Mouse (Mus musculus) kidney, postnatal 4 days (tissue): ENCODE measurements around the gene Abhd16a.
A peak's percentile ranks its signal among the peaks of the same experiment; 100 is the strongest.

ENCODE experiments used
- DNase-seq, 2 experiments: peaks; one replicate each; pipeline ENCODE4 v3.0.0; 2021; ENCODE audit warnings: mixed read lengths in 2 of 2

Abhd16a gene

GRCm38 (mm10) chr17:35060071-35060470, 29.0 kb upstream of the Abhd16a start:
- DNase-seq, result peak in 1 of 2 experiments; percentile 17

GRCm38 (mm10) chr17:35060737-35061297, 28.2 kb upstream of the Abhd16a start:
- peak; percentile 64 to 74 for DNase-seq

- DNase-seq, result no peak
These were observed 27.8 kb upstream of the Abhd16a start for GRCm38 (mm10) chr17:35061299-35061698.

- DNase-seq, result no peak
These were observed 25.6 kb upstream of the Abhd16a start for GRCm38 (mm10) chr17:35063466-35063865.

- DNase-seq, result peak in 1 of 2 experiments; percentile 38
These were observed 24.6 kb upstream of the Abhd16a start for GRCm38 (mm10) chr17:35064378-35064877.

GRCm38 (mm10) chr17:35064951-35065947, 23.8 kb upstream of the Abhd16a start, which contains the start of gene Ly6g6c:
TSS of gene Ly6g6c (plus strand) at chr17:35065388.
- peak; percentile 77 to 87 for DNase-seq

- no peak for DNase-seq
These were observed 23.0 kb upstream of the Abhd16a start, which contains the start of gene Mpig6b for GRCm38 (mm10) chr17:35066084-35066483. TSS of gene Mpig6b (minus strand) at chr17:35066184.

GRCm38 (mm10) chr17:35068213-35068914, 20.7 kb upstream of the Abhd16a start:
- DNase-seq, result no peak

GRCm38 (mm10) chr17:35070556-35071229, 18.4 kb upstream of the Abhd16a start:
- DNase-seq, result no peak

- DNase-seq, result no peak
These were observed 17.6 kb upstream of the Abhd16a start for GRCm38 (mm10) chr17:35071454-35071853.

GRCm38 (mm10) chr17:35074097-35074496, 15.0 kb upstream of the Abhd16a start:
- DNase-seq, result no peak

- no peak for DNase-seq
These were observed 12.4 kb upstream of the Abhd16a start, which contains the start of gene Ly6g6e for GRCm38 (mm10) chr17:35076507-35077176. TSS of gene Ly6g6e (plus strand) at chr17:35076902.

- peak in 1 of 2 experiments; percentile 39 for DNase-seq
These were observed 11.8 kb upstream of the Abhd16a start for GRCm38 (mm10) chr17:35077285-35077684.

GRCm38 (mm10) chr17:35077786-35078233, 11.3 kb upstream of the Abhd16a start, which contains the start of gene Ly6g6d:
TSS of gene Ly6g6d (minus strand) at chr17:35078065.
- peak; percentile 76 to 86 for DNase-seq

GRCm38 (mm10) chr17:35079778-35080177, 9.3 kb upstream of the Abhd16a start:
- DNase-seq, result no peak

GRCm38 (mm10) chr17:35080248-35080647, 8.8 kb upstream of the Abhd16a start:
- no peak for DNase-seq

GRCm38 (mm10) chr17:35080710-35081109, 8.4 kb upstream of the Abhd16a start:
- no peak for DNase-seq

- DNase-seq, result no peak
These were observed 6.1 kb upstream of the Abhd16a start for GRCm38 (mm10) chr17:35082841-35083576.

GRCm38 (mm10) chr17:35083929-35084497, 5.0 kb upstream of the Abhd16a start:
- no peak for DNase-seq

GRCm38 (mm10) chr17:35085208-35085865, 3.7 kb upstream of the Abhd16a start, which contains the start of gene Ly6g6f:
TSS of gene Ly6g6f (minus strand) at chr17:35085610.
- DNase-seq, result no peak
